In genomic region chr12:76597577-76598100, GRCm38 (mm10) we compare ENCODE assay signal across 12 mouse cellular contexts.
A peak's percentile ranks its signal among the peaks of the same experiment; 100 is the strongest.
DNase-seq lines count a peak whose midpoint lies in the region; ATAC-seq and TF ChIP-seq lines count a peak whose summit lies in the region.
"Had no signal": no experiment of that assay in that cellular context is flagged by ENCODE, and none has a peak within 500 bp of the region (broad histone marks: within the 10 kb centered on the region; RNA-seq: fewer than 3 reads in every experiment).

No protein-coding gene starts in this region.

- H3K4me1 ChIP-seq in limb, embryonic 13.5 days: peaks cover 19% of the 10 kb centered on the region
- H3K4me1 ChIP-seq in limb, embryonic 10.5 days: peaks cover 18% of the 10 kb centered on the region
- no peaks in the 10 kb centered on the region for H3K4me1 ChIP-seq in thymus, adult 2 months (replicated peaks; ENCODE audit: control insufficient read depth, insufficient read depth, low read length)

- no peak for DNase-seq in limb, embryonic 10.5 days (ENCODE audit: low spot score)
- peak; percentile 70 for DNase-seq in brain, adult 2 months (ENCODE audit: low read depth, low spot score)
- peak; percentile 73 for DNase-seq in cerebellum, adult 9-11 months
- DNase-seq in kidney, postnatal 25 days: peak; percentile 73 to 80
- DNase-seq in thymus, adult 2 months: no peak
- DNase-seq in liver: no peak
- DNase-seq in testis, postnatal 10 days (ENCODE audit: low spot score): no peak
- DNase-seq: midbrain, embryonic 14.5 days had no signal

- H3K9ac ChIP-seq in limb, embryonic 13.5 days: 0 out of 2 replicates have a peak overlapping the region, but pooled peaks have one; percentile 19

- no peak for TF ChIP-seq CTCF in thymus, adult 2 months (IDR thresholded peaks at IDR 0.05; ENCODE audit: borderline replicate concordance, control insufficient read depth, extremely low read depth, insufficient read depth, low read length, poor library complexity)

- no peak overlapping the region for H3K4me3 ChIP-seq in limb, embryonic 13.5 days
- no peak overlapping the region for H3K4me3 ChIP-seq in limb, embryonic 10.5 days
- no peak overlapping the region for H3K4me3 ChIP-seq in thymus, adult 2 months (ENCODE audit: control insufficient read depth, insufficient read depth, low read length)
- H3K4me3 ChIP-seq: hindbrain, embryonic 10.5 days; left cerebral cortex, adult 2 months had no signal

- H3K9me3 ChIP-seq in limb, embryonic 13.5 days: no peaks in the 10 kb centered on the region
- no peaks in the 10 kb centered on the region for H3K9me3 ChIP-seq in limb, embryonic 10.5 days (replicated peaks)
- H3K9me3 ChIP-seq: hindbrain, embryonic 10.5 days had no signal

- TF ChIP-seq POLR2A in thymus, adult 2 months (IDR thresholded peaks at IDR 0.05; ENCODE audit: control insufficient read depth, extremely low read depth, insufficient read depth, low read length, poor library complexity): no peak

- H3K4me2 ChIP-seq in limb, embryonic 13.5 days (replicated peaks): no peak overlapping the region
- H3K4me2 ChIP-seq: liver, embryonic 11.5 days had no signal

- H3K27me3 ChIP-seq in limb, embryonic 13.5 days: peaks cover 5% of the 10 kb centered on the region; the same call in 1 of the 2 replicates
- 0 out of 2 replicates have a peak, but pooled peaks cover 13% of the 10 kb centered on the region for H3K27me3 ChIP-seq in limb, embryonic 10.5 days (ENCODE audit: low read depth, poor library complexity, severe bottlenecking)
- H3K27me3 ChIP-seq in thymus, adult 2 months (ENCODE audit: control insufficient read depth, insufficient read depth, low read length): no peaks in the 10 kb centered on the region

- 70% methylated on average over 15 of the region's 15 CpGs for WGBS in limb, embryonic 13.5 days
- 80% methylated on average over 15 of the region's 15 CpGs for WGBS in limb, embryonic 10.5 days
- WGBS in thymus, adult 2 months: 88% methylated on average over 15 of the region's 15 CpGs

- H3K27ac ChIP-seq in limb, embryonic 13.5 days: no peak overlapping the region
- no peak overlapping the region for H3K27ac ChIP-seq in limb, embryonic 10.5 days
- no peak overlapping the region for H3K27ac ChIP-seq in thymus, adult 2 months (ENCODE audit: control insufficient read depth, insufficient read depth, low read length)
- H3K27ac ChIP-seq: hindbrain, embryonic 10.5 days; left cerebral cortex, adult 2 months had no signal

- no peak for ATAC-seq in limb, embryonic 13.5 days (ENCODE audit: low FRiP score, low read depth)

- no peaks in the 10 kb centered on the region for H3K36me3 ChIP-seq in limb, embryonic 13.5 days
- no peaks in the 10 kb centered on the region for H3K36me3 ChIP-seq in limb, embryonic 10.5 days
- no peaks in the 10 kb centered on the region for H3K36me3 ChIP-seq in thymus, adult 2 months (ENCODE audit: control insufficient read depth, insufficient read depth, low read length)
- H3K36me3 ChIP-seq: hindbrain, embryonic 10.5 days had no signal

Comparison
In these comparisons a context has a peak if more than half of its experiments do, and no peak if none do; other contexts are left out.
1. DNase-seq: peak in brain, adult 2 months (single experiment), cerebellum, adult 9-11 months (single experiment) and kidney, postnatal 25 days (2 of 2); none in limb, embryonic 10.5 days (single experiment), thymus, adult 2 months (single experiment), liver (single experiment) and testis, postnatal 10 days (single experiment).